Mouse (Mus musculus): ENCODE data around the gene Taf11. TPM values are rescaled to one million over a fixed set of nuclear protein-coding genes. Genes with fewer than 3 reads are reported as not detected.

The Taf11 gene
- 6.6 and 7.0 TPM in 2 replicates for polyA plus RNA-seq (2012; rRNA removed)

DNA sequence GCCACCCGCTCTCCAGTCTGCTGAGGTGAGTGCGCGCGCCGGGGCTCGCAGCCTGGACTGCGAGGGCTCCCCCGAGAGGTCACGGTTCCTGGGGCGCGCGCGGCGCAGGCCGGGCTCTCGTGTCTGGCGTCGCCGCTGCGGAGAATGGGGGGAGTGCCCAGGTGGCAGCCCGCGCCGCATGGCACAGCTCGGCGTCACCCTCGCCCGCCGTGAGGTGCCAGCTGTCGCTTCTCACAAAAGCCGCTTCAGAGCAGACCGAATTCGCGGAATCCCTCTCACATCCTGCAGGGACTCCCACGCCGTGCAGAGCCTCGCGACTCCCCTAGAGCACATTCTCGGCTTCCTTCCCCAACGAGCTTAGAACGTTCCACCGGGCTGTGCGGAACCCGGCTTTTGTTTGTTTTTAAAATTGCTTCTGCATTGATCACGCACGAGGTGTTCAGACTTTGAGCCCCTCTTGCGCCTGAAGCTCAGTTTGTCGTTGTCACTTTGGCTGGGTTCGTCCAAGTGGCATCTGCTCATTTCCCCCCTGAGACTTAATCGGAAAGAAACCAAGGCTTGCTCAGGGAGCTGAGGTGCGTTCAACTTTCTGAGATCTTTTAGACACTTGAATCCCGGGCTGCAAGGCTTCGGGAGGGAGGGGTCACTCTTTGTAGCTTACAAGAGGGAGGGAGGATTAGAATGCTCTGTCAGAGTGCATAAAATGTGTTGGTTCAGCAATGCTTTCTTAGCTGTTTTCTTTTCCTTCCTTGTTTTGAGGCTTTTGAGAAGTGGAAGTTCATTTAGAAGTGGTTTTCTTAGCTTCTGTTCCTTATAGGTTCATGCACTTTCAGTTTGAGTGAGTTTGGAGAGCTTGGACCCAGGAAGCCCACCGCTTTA lies at the start of gene Taf11:
Taf11 (minus strand) TSS at position 223 of the 879 bp plus-strand sequence.

DNA sequence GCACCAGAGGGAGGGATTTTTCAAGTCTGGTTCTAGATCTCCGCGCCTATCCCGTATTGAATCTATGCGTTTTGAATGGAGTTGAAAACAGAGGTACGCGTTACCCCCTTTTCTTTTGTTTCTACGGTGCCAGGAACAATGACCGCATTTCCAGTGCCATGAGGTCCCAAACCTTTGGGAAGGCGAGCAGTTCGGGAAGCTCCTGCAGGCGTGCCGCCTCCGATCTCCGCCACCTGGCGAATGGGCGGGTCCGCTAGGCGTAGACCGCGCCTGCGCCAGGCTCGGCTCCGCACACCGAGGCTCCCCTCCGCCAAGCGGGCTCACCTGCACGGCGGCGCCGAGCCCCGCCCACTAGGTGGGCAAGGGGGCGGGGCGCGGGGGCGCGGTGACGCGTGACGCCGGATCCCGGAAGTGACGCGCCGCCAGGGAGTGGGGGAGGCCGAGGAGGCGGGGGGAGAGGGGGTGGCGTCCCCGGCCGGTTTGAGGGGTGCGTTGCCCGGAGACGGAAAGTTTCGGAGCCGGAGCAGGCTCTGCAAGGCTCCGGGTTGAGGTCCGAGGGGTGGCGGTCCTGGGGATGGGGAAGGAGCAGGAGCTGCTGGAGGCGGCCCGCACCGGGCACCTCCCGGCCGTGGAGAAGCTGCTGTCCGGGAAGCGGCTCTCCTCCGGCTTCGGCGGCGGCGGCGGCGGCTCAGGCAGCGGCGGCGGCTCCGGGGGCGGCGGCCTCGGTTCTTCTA lies 589 bp downstream of the Taf11 start, which contains the start of gene Anks1:
Anks1 (plus strand) TSS at position 419 of the 734 bp plus-strand sequence.

DNA sequence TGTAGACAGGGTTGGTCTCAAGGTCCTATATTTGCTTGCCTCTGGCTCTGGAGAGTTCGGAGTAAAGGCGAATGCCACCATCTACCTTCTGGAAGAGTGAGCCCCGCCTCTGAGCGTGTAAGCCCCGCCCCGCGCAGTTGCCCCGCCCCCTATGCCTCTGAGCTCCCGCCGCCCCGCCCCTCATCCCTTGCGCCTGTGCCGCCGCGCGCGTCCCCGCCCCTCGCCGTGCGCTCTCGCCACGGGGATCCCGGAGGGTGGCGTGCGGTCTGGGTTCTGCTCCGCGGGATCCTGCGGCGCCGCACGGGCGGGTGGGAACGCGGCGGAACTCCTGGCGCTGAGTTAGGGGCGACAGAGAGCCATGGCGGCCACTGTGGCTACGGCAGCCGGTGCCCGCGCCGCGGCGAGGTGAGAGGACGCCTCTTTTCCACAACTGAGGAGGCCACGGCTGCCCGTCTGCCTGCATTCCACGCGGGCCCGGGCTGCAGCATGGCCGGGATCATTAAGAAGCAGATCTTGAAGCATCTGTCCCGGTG lies 53.3 kb downstream of the Taf11 start, which contains the start of gene Uhrf1bp1:
Uhrf1bp1 (plus strand) TSS at position 177 of the 533 bp plus-strand sequence.

Other genes with a start within 250 kb of the Taf11 start
- 330 and 353 TPM in 2 replicates for gene Spdef, start 180.9 kb downstream of the Taf11 start, polyA plus RNA-seq (2012; rRNA removed)
- gene D17Wsu92e, start 89.2 kb downstream of the Taf11 start, polyA plus RNA-seq (2012; rRNA removed), result 81.6 and 87.7 TPM in 2 replicates
- 101 and 105 TPM in 2 replicates for gene Snrpc, start 71.7 kb downstream of the Taf11 start, polyA plus RNA-seq (2012; rRNA removed)
- gene Uhrf1bp1, start 53.4 kb downstream of the Taf11 start, polyA plus RNA-seq (2012; rRNA removed), result 4.4 and 5.9 TPM in 2 replicates
- gene Anks1, start 538 bp downstream of the Taf11 start, polyA plus RNA-seq (2012; rRNA removed), result 41.9 and 43.2 TPM in 2 replicates
- gene Tcp11, start 170.8 kb upstream of the Taf11 start, polyA plus RNA-seq (2012; rRNA removed), result 2.0 and 2.6 TPM in 2 replicates
- gene Scube3, start 232.3 kb upstream of the Taf11 start, polyA plus RNA-seq (2012; rRNA removed), result 1.4 and 2.4 TPM in 2 replicates

All from colon, adult 2 months (tissue).